Mouse (Mus musculus): ENCODE data around the gene Cdx2.

DNA sequence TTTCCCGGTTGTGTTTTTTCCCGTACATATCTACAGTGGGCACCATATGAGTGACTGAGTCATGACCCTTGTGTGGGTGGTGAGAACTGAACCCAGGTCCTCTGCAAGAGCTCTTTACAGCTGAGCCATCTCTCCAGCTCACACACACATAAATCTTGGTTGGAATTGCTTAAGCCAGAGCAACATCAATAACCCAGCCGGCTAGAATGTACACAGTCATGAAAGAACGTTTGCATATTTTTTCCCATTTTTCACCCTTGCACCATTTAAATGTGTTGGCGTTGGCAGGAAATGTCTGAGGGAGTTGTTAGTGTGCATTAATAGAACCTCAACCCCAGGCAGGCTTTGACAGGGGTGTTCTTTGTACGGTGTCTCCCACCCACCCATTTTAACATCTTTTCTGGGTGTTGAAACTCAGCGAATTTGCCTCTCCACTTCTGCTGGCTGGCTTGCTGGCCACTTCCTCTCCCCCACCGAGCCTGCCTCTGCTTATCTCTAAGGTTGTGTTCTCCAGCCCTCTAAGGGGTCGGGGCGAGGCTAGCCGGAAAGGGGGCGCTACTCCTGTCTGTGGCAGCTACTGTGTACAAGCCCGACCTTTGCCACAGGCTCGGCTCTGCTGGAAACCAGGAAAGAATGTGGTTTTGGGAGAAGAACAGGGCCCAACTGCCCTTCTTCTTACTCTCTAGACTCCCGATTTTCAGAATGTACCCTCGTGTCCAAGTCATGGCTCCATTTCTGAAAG, 15.1 kb downstream of the Cdx2 start:
- no peak for TF ChIP-seq USF1 (IDR thresholded peaks at IDR 0.05; ENCODE audit: low read depth)
- TF ChIP-seq MAX (IDR thresholded peaks at IDR 0.05; ENCODE audit: low read depth) = no peak
- TF ChIP-seq POLR2A (IDR thresholded peaks at IDR 0.05; ENCODE audit: insufficient read length, low read depth) = no peak
- no peak for TF ChIP-seq E2F4 (IDR thresholded peaks at IDR 0.05; ENCODE audit: insufficient read depth)
- TF ChIP-seq MYOD1 (IDR thresholded peaks at IDR 0.05; ENCODE audit: control insufficient read depth in 1 of 3, insufficient read length in 2 of 3, low read depth in 2 of 3) = no peak
- no peak for TF ChIP-seq TCF12 (IDR thresholded peaks at IDR 0.05; ENCODE audit: insufficient read depth, poor library complexity, severe bottlenecking)
- TF ChIP-seq POLR2AphosphoS2 (IDR thresholded peaks at IDR 0.05; ENCODE audit: insufficient read length, low read depth) = no peak
- TF ChIP-seq MYOG (IDR thresholded peaks at IDR 0.05; ENCODE audit: control insufficient read depth in 1 of 3, insufficient read depth in 1 of 3, insufficient read length in 2 of 3, low read depth in 2 of 3) = no peak
- peak; percentile 54; the same call in 1 of the 2 replicates for TF ChIP-seq CEBPB (IDR thresholded peaks at IDR 0.05; ENCODE audit: insufficient read depth, poor library complexity, severe bottlenecking)
- no peak for TF ChIP-seq TCF3 (IDR thresholded peaks at IDR 0.05; ENCODE audit: insufficient read length, low read depth)
- no peak for TF ChIP-seq REST (IDR thresholded peaks at IDR 0.05; ENCODE audit: insufficient read depth, insufficient read length)
- no peak for TF ChIP-seq SRF (IDR thresholded peaks at IDR 0.05; ENCODE audit: control insufficient read depth, insufficient read length, low read depth)
